Mouse (Mus musculus): Measurements from ENCODE around the gene 1700067K01Rik.

Gene 1700067K01Rik

GRCm38 (mm10) chr8:84011705-84012498 lies 10.6 kb downstream of the 1700067K01Rik start, which contains the start of gene 2210011C24Rik:
2210011C24Rik (minus strand) TSS chr8:84012171.
- DNase-seq (ENCODE audit: low spot score) = no peak

- no peak for DNase-seq (ENCODE audit: low spot score)
Measured at GRCm38 (mm10) chr8:84012499-84013165, 11.3 kb downstream of the 1700067K01Rik start.

DNA sequence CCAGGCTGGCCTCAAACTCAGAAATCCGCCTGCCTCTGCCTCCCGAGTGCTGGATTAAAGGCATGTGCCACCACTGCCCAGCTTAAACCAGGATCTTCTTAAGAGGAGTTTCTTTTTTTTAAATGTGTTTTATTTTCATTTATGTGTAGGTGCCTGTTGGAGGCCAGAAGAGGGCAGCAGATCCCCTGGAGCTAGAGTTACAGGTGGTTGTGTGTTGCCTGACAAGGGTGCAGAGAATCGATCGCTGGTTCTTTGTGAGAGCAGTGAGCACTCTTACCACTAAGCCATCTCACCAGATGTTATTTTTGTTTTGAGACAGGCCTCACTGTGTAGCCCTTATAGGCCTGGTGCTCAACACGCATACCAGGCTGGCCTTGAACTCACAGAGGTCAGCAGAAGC lies 14.5 kb downstream of the 1700067K01Rik start:
- no peak for DNase-seq (ENCODE audit: low spot score)

GRCm38 (mm10) chr8:84019738-84020137 lies 18.4 kb downstream of the 1700067K01Rik start:
- DNase-seq (ENCODE audit: low spot score) = no peak

DNA sequence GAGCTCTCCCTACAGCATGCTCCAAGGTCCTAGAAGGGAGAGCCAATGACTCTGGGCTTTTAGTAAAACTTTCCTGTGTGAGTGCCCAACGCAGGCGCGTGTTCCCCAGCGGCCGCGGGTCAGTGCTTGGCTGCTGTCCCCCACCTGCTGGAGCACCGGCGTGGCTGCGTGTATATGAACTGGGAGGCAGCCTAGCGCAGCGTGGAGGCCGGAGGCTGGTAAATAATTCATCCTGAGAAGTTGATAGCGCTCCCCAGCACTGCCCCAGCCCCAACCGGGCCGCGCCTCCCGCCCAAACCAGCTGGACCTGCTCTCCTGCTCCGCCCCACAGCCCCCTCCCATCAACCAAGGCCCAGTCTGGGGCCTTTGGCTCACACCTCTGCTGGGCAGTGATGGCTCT lies 19.8 kb downstream of the 1700067K01Rik start, which contains the start of gene Palm3:
Palm3 (plus strand) TSS at position 376 of the 400 bp plus-strand sequence.
- no peak for DNase-seq (ENCODE audit: low spot score)

- DNase-seq (ENCODE audit: low spot score) = no peak
Measured at GRCm38 (mm10) chr8:84021569-84021968, 20.3 kb downstream of the 1700067K01Rik start.

GRCm38 (mm10) chr8:84023085-84023484 lies 21.8 kb downstream of the 1700067K01Rik start:
- no peak for DNase-seq (ENCODE audit: low spot score)

GRCm38 (mm10) chr8:84023631-84024030 lies 22.3 kb downstream of the 1700067K01Rik start:
- DNase-seq (ENCODE audit: low spot score) = no peak

- DNase-seq (ENCODE audit: low spot score) = no peak
Measured at GRCm38 (mm10) chr8:84024171-84024570, 22.9 kb downstream of the 1700067K01Rik start.

DNA sequence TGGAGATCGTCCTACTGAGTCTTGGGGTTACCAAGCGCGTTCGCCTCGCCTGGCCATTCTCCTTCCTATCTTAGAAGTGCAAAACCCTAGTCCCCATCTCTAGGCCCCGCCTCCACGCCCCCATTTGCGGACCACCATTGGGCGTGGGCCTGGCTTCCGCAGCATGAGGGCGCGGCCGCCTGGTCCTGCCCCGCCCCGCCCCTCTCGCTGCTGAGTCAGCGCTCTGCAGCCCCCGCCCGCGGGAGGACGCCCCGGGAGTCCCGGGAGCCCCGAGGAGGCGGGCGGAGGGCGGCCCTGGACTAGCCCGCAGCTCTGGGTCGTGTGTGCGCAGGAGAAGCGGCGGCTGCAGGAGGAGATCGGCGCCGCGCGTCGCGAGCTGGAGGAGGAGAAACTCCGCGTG lies 24.6 kb downstream of the 1700067K01Rik start:
- no peak for DNase-seq (ENCODE audit: low spot score)

- no peak for DNase-seq (ENCODE audit: low spot score)
Measured at GRCm38 (mm10) chr8:84027449-84027848, 26.1 kb downstream of the 1700067K01Rik start.

- no peak for DNase-seq (ENCODE audit: low spot score)
Measured at GRCm38 (mm10) chr8:84029272-84029671, 28.0 kb downstream of the 1700067K01Rik start.

DNA sequence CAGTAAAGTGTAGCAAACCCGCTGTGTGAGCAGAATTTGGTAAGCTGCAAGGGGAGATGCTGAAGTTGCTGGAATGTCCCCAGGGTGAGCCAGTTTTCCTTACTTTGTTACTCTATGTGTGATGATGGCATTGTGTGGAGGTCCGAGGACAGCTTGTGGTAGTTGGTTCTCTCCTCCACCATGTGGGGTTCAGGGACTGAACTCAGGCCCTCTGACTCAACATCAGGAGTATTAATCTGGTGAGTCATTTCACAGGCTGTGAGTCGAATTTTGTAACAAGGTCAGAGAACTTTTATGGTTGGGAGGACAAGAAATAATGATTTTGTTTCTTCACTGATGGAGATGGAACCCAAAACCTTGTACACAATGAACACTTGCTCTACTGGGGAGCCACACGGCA lies 31.5 kb downstream of the 1700067K01Rik start:
- no peak for DNase-seq (ENCODE audit: low spot score)

DNA sequence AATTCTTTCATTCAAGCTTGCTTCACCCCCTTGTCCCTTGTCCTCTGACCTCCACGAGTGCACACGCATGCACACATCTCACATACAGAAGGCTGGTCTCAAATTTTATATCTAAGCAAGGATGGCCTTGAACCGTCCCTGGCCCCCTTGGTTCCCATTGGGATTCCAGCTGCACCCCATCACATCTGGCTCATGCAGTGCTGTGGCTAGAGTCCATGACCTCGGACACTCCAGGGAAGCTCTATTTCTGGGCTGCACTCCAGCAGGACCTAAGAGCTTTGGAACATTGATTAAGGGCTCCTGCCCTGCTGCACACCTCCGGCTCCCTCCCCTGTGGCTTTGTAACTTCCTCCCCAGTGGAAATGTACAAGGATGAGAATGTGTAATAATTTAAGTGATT lies 36.7 kb downstream of the 1700067K01Rik start:
- no peak for DNase-seq (ENCODE audit: low spot score)

GRCm38 (mm10) chr8:84039050-84039449 lies 37.7 kb downstream of the 1700067K01Rik start:
- DNase-seq (ENCODE audit: low spot score) = peak; percentile 60

DNA sequence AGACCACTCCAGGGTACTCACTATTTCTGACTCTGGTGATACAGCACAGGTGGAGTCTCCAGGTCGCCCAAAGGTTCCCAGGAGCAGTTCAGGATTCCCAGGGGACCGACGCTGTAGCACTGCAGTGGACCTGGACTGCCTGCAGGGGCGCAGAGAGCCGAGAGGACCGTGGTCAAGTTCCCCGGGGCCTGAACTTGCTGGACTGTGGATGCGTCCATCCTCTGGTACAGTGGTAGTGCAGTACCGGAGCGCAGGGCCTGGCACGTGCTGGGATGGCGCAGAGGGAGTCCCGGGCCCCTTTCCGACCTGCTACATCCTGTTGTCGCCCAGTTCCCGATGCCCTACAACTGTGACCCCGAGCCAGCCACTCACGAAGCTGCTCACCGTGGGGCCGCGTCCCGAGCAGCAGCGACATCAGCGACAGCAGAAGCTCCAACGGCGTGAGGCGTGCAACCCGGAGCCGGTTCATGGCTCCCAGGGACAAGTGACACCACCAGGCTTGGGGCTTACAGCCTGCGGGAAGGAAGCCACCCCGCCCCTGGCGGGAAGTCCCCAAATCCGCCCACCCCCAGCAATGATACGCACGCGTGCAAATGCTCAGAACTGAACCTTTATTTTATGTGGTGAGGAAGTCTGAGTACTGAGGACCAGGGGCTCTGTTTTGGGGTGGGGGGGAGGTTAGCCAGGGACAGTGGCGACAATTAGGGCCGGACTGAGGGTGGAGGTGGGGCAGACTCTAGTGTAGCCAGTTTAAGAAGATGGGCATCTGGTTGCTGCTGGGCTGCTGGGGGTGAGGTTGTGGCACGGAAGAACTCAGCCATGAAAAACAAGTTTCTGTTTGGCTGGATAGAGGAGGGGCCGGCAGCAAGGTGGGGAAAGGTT lies 41.0 kb downstream of the 1700067K01Rik start, which contains the start of gene Il27ra:
Il27ra (minus strand) TSS at position 524 of the 882 bp plus-strand sequence.
- DNase-seq (ENCODE audit: low spot score) = peak; percentile 42

GRCm38 (mm10) chr8:84042948-84043342 lies 41.6 kb downstream of the 1700067K01Rik start:
- DNase-seq (ENCODE audit: low spot score) = no peak

- no peak for DNase-seq (ENCODE audit: low spot score)
Measured at GRCm38 (mm10) chr8:84044103-84044502, 42.8 kb downstream of the 1700067K01Rik start.

- DNase-seq (ENCODE audit: low spot score) = no peak
Measured at GRCm38 (mm10) chr8:84044900-84045299, 43.6 kb downstream of the 1700067K01Rik start, which contains the start of gene Rln3. Rln3 (minus strand) TSS chr8:84045000.

- DNase-seq (ENCODE audit: low spot score) = no peak
Measured at GRCm38 (mm10) chr8:84046505-84046904, 45.2 kb downstream of the 1700067K01Rik start.

DNA sequence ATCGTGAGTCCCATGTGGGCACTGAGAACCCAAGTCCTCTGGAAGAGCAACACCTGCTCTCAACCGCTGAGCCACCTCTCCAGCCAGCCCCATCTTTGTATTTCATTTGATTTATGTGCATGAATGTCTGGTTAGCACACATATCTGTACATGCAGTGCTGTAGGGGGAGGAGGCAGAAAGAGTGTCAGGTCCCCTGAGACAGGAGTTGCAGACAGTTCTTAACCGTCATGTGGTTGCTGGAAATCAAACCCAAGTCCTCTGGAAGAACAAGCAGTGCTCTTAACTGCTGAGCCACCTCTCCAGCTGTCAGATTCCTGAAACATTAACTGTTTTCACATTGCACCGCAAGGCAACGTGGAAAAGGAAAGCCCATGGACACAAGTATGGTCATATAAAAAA lies 46.9 kb downstream of the 1700067K01Rik start:
- no peak for DNase-seq (ENCODE audit: low spot score)

- DNase-seq (ENCODE audit: low spot score) = no peak
Measured at GRCm38 (mm10) chr8:84052746-84053145, 51.4 kb downstream of the 1700067K01Rik start.
